ENCODE assay signal across 10 mouse cellular contexts in the genomic region with DNA sequence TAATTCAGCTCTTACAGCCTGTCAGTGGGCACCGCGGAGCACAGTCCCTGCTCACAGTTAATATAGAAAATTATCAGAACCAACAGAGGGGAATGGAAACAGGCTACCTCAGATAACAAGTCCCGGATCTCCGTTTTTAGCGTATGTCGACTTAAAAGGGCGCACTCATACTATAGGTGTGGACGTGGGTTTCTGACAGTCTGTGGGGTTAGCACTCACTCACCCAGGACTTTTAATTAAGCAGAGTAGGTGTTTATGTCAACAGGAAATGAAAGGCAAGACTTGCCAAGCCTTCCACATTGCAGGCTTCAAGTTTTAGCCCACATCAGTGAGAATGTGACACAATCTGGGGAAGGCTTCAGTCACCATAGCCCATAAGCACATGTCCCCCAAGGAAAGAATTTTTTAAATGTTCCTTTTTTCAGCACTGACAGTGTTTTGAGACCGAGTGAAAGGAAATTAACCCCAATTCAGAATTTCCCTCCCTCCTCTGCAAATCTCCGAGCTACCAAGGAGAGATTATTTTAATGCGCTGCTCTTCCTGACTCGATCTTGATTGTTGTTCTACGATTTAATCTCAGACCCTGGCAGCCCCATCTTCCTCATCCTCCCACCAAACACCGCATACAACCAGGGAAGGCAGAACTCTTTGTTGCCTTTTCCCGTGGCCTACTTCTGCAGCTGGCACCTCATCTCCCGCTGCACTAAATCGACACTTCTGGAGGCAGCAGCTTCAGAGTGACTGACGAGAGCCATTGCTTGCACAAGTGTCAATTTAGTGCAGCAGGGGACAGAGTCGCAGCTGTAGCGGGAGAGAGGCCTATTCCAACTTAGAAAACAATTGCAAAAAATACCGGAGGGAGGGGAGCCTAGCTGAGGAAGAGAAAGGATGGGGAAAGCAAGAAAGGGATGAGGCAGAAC.
A peak's percentile ranks its signal among the peaks of the same experiment; 100 is the strongest.
DNase-seq lines count a peak whose midpoint lies in the region; ATAC-seq and TF ChIP-seq lines count a peak whose summit lies in the region.
"Had no signal": no experiment of that assay in that cellular context is flagged by ENCODE, and none has a peak within 500 bp of the region (broad histone marks: within the 10 kb centered on the region; RNA-seq: fewer than 3 reads in every experiment).

No protein-coding gene starts in this region.

- no peaks in the 10 kb centered on the region for H3K27me3 ChIP-seq in forebrain, embryonic 14.5 days (replicated peaks; ENCODE audit: control insufficient read depth, insufficient read depth, low read length)
- no peaks in the 10 kb centered on the region for H3K27me3 ChIP-seq in limb, embryonic 12.5 days
- H3K27me3 ChIP-seq in stomach, postnatal 0 days (ENCODE audit: control insufficient read depth, insufficient read depth, low read length), result no peaks in the 10 kb centered on the region

- DNase-seq in left cerebral cortex, postnatal 25 days (ENCODE audit: low spot score in 2 of 2), result peak; percentile 18 to 39
- no peak for DNase-seq in left cerebral cortex, adult 9 months (ENCODE audit: low spot score in 2 of 2)
- peak; percentile 71 for DNase-seq in forebrain, embryonic 14.5 days (ENCODE audit: low spot score)
- DNase-seq in retina, postnatal 1 day, result peak; percentile 67
- no peak for DNase-seq in stomach, postnatal 0 days (ENCODE audit: low spot score)
- no peak for DNase-seq in thymus, adult 18-20 months
- DNase-seq in layer of hippocampus, adult 2 months (ENCODE audit: low spot score in 2 of 2), result no peak
- DNase-seq: cerebellum, postnatal 25 days; lung, postnatal 10 days had no signal

- intact Hi-C loops in left cerebral cortex, postnatal 25 days (cut with DNase I), result no loop called here

- no peak for TF ChIP-seq CTCF in stomach, postnatal 0 days (IDR thresholded peaks at IDR 0.05; ENCODE audit: low read depth)
- TF ChIP-seq CTCF in layer of hippocampus, adult 2 months (conservative IDR thresholded peaks at IDR 0.05), result no peak

- H3K36me3 ChIP-seq in forebrain, embryonic 14.5 days (ENCODE audit: control insufficient read depth, insufficient read depth, low read length), result no peaks in the 10 kb centered on the region
- no peaks in the 10 kb centered on the region for H3K36me3 ChIP-seq in limb, embryonic 12.5 days
- H3K36me3 ChIP-seq in stomach, postnatal 0 days (ENCODE audit: control insufficient read depth, insufficient read depth, low read length), result no peaks in the 10 kb centered on the region

- 49% methylated on average over 21 of the region's 21 CpGs for whole genome bisulfite sequencing in forebrain, embryonic 14.5 days
- 24% methylated on average over 21 of the region's 21 CpGs for WGBS in limb, embryonic 12.5 days
- 54% methylated on average over 21 of the region's 21 CpGs for WGBS in stomach, postnatal 0 days

- peak; percentile 86 for ATAC-seq in forebrain, embryonic 14.5 days
- ATAC-seq in limb, embryonic 12.5 days (ENCODE audit: insufficient number of reproducible peaks, insufficient read depth, low FRiP score, low TSS enrichment, low read depth), result peak; percentile 59; the same call in 1 of the 2 replicates
- ATAC-seq in stomach, postnatal 0 days (ENCODE audit: low FRiP score, low TSS enrichment), result no peak

- peak overlapping the region; percentile 10; the same call in 1 of the 2 replicates for H3K9ac ChIP-seq in forebrain, embryonic 14.5 days (ENCODE audit: low read length)
- no peak overlapping the region for H3K9ac ChIP-seq in limb, embryonic 12.5 days (replicated peaks)
- H3K9ac ChIP-seq in stomach, postnatal 0 days (ENCODE audit: low read length), result no peak overlapping the region

- peak overlapping the region; percentile 24; the same call in 1 of the 2 replicates for H3K4me2 ChIP-seq in forebrain, embryonic 14.5 days (ENCODE audit: low read length)
- peak overlapping the region; percentile 45 for H3K4me2 ChIP-seq in limb, embryonic 12.5 days
- H3K4me2 ChIP-seq in stomach, postnatal 0 days (replicated peaks; ENCODE audit: low read depth), result no peak overlapping the region

- no peaks in the 10 kb centered on the region for H3K9me3 ChIP-seq in forebrain, embryonic 14.5 days (replicated peaks; ENCODE audit: control insufficient read depth, low read length)
- H3K9me3 ChIP-seq in limb, embryonic 12.5 days, result no peaks in the 10 kb centered on the region
- no peaks in the 10 kb centered on the region for H3K9me3 ChIP-seq in stomach, postnatal 0 days (ENCODE audit: control insufficient read depth, low read length)

- H3K4me3 ChIP-seq in forebrain, embryonic 14.5 days (ENCODE audit: low read depth, low read length), result no peak overlapping the region
- H3K4me3 ChIP-seq in limb, embryonic 12.5 days (replicated peaks), result peak overlapping the region; percentile 5
- no peak overlapping the region for H3K4me3 ChIP-seq in stomach, postnatal 0 days (ENCODE audit: low read depth, low read length)
- H3K4me3 ChIP-seq in layer of hippocampus, adult 2 months, result no peak overlapping the region

- peaks cover 15% of the 10 kb centered on the region for H3K4me1 ChIP-seq in forebrain, embryonic 14.5 days (ENCODE audit: control insufficient read depth, insufficient read depth, low read length)
- H3K4me1 ChIP-seq in limb, embryonic 12.5 days (replicated peaks), result peaks cover 9% of the 10 kb centered on the region; the same call in 1 of the 2 replicates
- no peaks in the 10 kb centered on the region for H3K4me1 ChIP-seq in stomach, postnatal 0 days (replicated peaks; ENCODE audit: control insufficient read depth, insufficient read depth)

- TF ChIP-seq EP300 in stomach, postnatal 0 days (optimal IDR thresholded peaks at IDR 0.05), result no peak

- H3K27ac ChIP-seq in forebrain, embryonic 14.5 days (ENCODE audit: low read depth, low read length), result peak overlapping the region; percentile 44
- no peak overlapping the region for H3K27ac ChIP-seq in limb, embryonic 12.5 days
- H3K27ac ChIP-seq in stomach, postnatal 0 days (replicated peaks), result no peak overlapping the region
- H3K27ac ChIP-seq in layer of hippocampus, adult 2 months, result no peak overlapping the region

Comparison
In these comparisons a context has a peak if more than half of its experiments do, and no peak if none do; other contexts are left out.
1. DNase-seq: peak in left cerebral cortex, postnatal 25 days (2 of 2), forebrain, embryonic 14.5 days (single experiment) and retina, postnatal 1 day (single experiment); none in left cerebral cortex, adult 9 months (0 of 2), stomach, postnatal 0 days (single experiment), thymus, adult 18-20 months (0 of 2) and layer of hippocampus, adult 2 months (0 of 2).